Mouse (Mus musculus): ENCODE data around the gene Fam129b.

Gene Fam129b

GRCm38 (mm10) chr2:32898983-32899382 is 23.1 kb downstream of the Fam129b start:
- no peak for TF ChIP-seq GATA4 (IDR thresholded peaks at IDR 0.05; ENCODE audit: insufficient replicate concordance, low read length)

- TF ChIP-seq GATA4 (IDR thresholded peaks at IDR 0.05; ENCODE audit: insufficient replicate concordance, low read length), result no peak
Observed at GRCm38 (mm10) chr2:32902126-32902525, 26.2 kb downstream of the Fam129b start.

GRCm38 (mm10) chr2:32903470-32903869 is 27.6 kb downstream of the Fam129b start:
- TF ChIP-seq GATA4 (IDR thresholded peaks at IDR 0.05; ENCODE audit: insufficient replicate concordance, low read length), result no peak

- no peak for TF ChIP-seq GATA4 (IDR thresholded peaks at IDR 0.05; ENCODE audit: insufficient replicate concordance, low read length)
Observed at GRCm38 (mm10) chr2:32904637-32905036, 28.7 kb downstream of the Fam129b start.

GRCm38 (mm10) chr2:32905297-32905696 is 29.4 kb downstream of the Fam129b start:
- no peak for TF ChIP-seq GATA4 (IDR thresholded peaks at IDR 0.05; ENCODE audit: insufficient replicate concordance, low read length)

GRCm38 (mm10) chr2:32907442-32907841 is 31.5 kb downstream of the Fam129b start:
- no peak for TF ChIP-seq GATA4 (IDR thresholded peaks at IDR 0.05; ENCODE audit: insufficient replicate concordance, low read length)

GRCm38 (mm10) chr2:32908272-32908671 is 32.4 kb downstream of the Fam129b start:
- no peak for TF ChIP-seq GATA4 (IDR thresholded peaks at IDR 0.05; ENCODE audit: insufficient replicate concordance, low read length)

GRCm38 (mm10) chr2:32908796-32909195 is 32.9 kb downstream of the Fam129b start:
- no peak for TF ChIP-seq GATA4 (IDR thresholded peaks at IDR 0.05; ENCODE audit: insufficient replicate concordance, low read length)

- no peak for TF ChIP-seq GATA4 (IDR thresholded peaks at IDR 0.05; ENCODE audit: insufficient replicate concordance, low read length)
Observed at GRCm38 (mm10) chr2:32911639-32912182, 35.8 kb downstream of the Fam129b start.

GRCm38 (mm10) chr2:32912210-32912804 is 36.4 kb downstream of the Fam129b start:
- TF ChIP-seq GATA4 (IDR thresholded peaks at IDR 0.05; ENCODE audit: insufficient replicate concordance, low read length), result no peak

GRCm38 (mm10) chr2:32914362-32914761 is 38.4 kb downstream of the Fam129b start:
- no peak for TF ChIP-seq GATA4 (IDR thresholded peaks at IDR 0.05; ENCODE audit: insufficient replicate concordance, low read length)

GRCm38 (mm10) chr2:32914896-32915295 is 39.0 kb downstream of the Fam129b start:
- TF ChIP-seq GATA4 (IDR thresholded peaks at IDR 0.05; ENCODE audit: insufficient replicate concordance, low read length), result no peak; the same call in 1 of the 2 replicates

GRCm38 (mm10) chr2:32917526-32917925 is 41.6 kb downstream of the Fam129b start:
- no peak for TF ChIP-seq GATA4 (IDR thresholded peaks at IDR 0.05; ENCODE audit: insufficient replicate concordance, low read length)

GRCm38 (mm10) chr2:32918391-32918790 is 42.5 kb downstream of the Fam129b start:
- no peak for TF ChIP-seq GATA4 (IDR thresholded peaks at IDR 0.05; ENCODE audit: insufficient replicate concordance, low read length)

- TF ChIP-seq GATA4 (IDR thresholded peaks at IDR 0.05; ENCODE audit: insufficient replicate concordance, low read length), result no peak
Observed at GRCm38 (mm10) chr2:32921235-32921634, 45.3 kb downstream of the Fam129b start.

- TF ChIP-seq GATA4 (IDR thresholded peaks at IDR 0.05; ENCODE audit: insufficient replicate concordance, low read length), result no peak
Observed at GRCm38 (mm10) chr2:32921801-32922380, 46.0 kb downstream of the Fam129b start.

GRCm38 (mm10) chr2:32922564-32922963 is 46.6 kb downstream of the Fam129b start:
- no peak for TF ChIP-seq GATA4 (IDR thresholded peaks at IDR 0.05; ENCODE audit: insufficient replicate concordance, low read length)
